Mouse (Mus musculus): ENCODE measurements around the gene Itga5. TPM values are rescaled to one million over a fixed set of nuclear protein-coding genes. Genes with fewer than 3 reads are reported as not detected.

Gene Itga5
- polyA plus RNA-seq, 1 experiment from 2014 or later, result 19.6 TPM

GRCm38 (mm10) chr15:103378665-103379356, 12.2 kb upstream of the Itga5 start:
- no peak overlapping the region for H3K4me3 ChIP-seq (ENCODE audit: low read depth, low read length)
- H3K4me1 ChIP-seq (ENCODE audit: control insufficient read depth, low read depth, low read length), result no peaks in the 10 kb centered on the region
- no peaks in the 10 kb centered on the region for H3K36me3 ChIP-seq (ENCODE audit: control insufficient read depth, insufficient read depth)
- no peak overlapping the region for H3K4me2 ChIP-seq (ENCODE audit: low read depth, low read length)
- no peaks in the 10 kb centered on the region for H3K9me3 ChIP-seq (replicated peaks; ENCODE audit: control insufficient read depth, low read length)
- H3K9ac ChIP-seq (ENCODE audit: low read depth, low read length), result no peak overlapping the region
- WGBS (ENCODE audit: insufficient replicate concordance), result 35% methylated on average over 3 of the region's 3 CpGs
- H3K27me3 ChIP-seq (ENCODE audit: control insufficient read depth, insufficient read depth, low read depth, low read length), result no peaks in the 10 kb centered on the region
- ATAC-seq (ENCODE audit: low read depth), result no peak
- no peak overlapping the region for H3K27ac ChIP-seq (ENCODE audit: low read length)

GRCm38 (mm10) chr15:103377752-103378664, 11.4 kb upstream of the Itga5 start:
- ATAC-seq (ENCODE audit: low read depth), result no peak
- no peaks in the 10 kb centered on the region for H3K36me3 ChIP-seq (ENCODE audit: control insufficient read depth, insufficient read depth)
- H3K9ac ChIP-seq (ENCODE audit: low read depth, low read length), result no peak overlapping the region
- no peaks in the 10 kb centered on the region for H3K27me3 ChIP-seq (ENCODE audit: control insufficient read depth, insufficient read depth, low read depth, low read length)
- no peak overlapping the region for H3K4me3 ChIP-seq (ENCODE audit: low read depth, low read length)
- no peak overlapping the region for H3K4me2 ChIP-seq (ENCODE audit: low read depth, low read length)
- 41% methylated on average over 3 of the region's 3 CpGs for WGBS (ENCODE audit: insufficient replicate concordance)
- H3K27ac ChIP-seq (ENCODE audit: low read length), result no peak overlapping the region
- no peaks in the 10 kb centered on the region for H3K4me1 ChIP-seq (ENCODE audit: control insufficient read depth, low read depth, low read length)
- H3K9me3 ChIP-seq (replicated peaks; ENCODE audit: control insufficient read depth, low read length), result no peaks in the 10 kb centered on the region

GRCm38 (mm10) chr15:103376837-103377269, 10.3 kb upstream of the Itga5 start:
- no peaks in the 10 kb centered on the region for H3K36me3 ChIP-seq (ENCODE audit: control insufficient read depth, insufficient read depth)
- H3K27me3 ChIP-seq (ENCODE audit: control insufficient read depth, insufficient read depth, low read depth, low read length), result no peaks in the 10 kb centered on the region
- no peaks in the 10 kb centered on the region for H3K4me1 ChIP-seq (ENCODE audit: control insufficient read depth, low read depth, low read length)
- H3K9ac ChIP-seq (ENCODE audit: low read depth, low read length), result no peak overlapping the region
- no peak overlapping the region for H3K27ac ChIP-seq (ENCODE audit: low read length)
- no peak overlapping the region for H3K4me3 ChIP-seq (ENCODE audit: low read depth, low read length)
- ATAC-seq (ENCODE audit: low read depth), result no peak
- H3K4me2 ChIP-seq (ENCODE audit: low read depth, low read length), result no peak overlapping the region
- 69% methylated on average over 8 of the region's 8 CpGs for whole genome bisulfite sequencing (ENCODE audit: insufficient replicate concordance)
- H3K9me3 ChIP-seq (replicated peaks; ENCODE audit: control insufficient read depth, low read length), result no peaks in the 10 kb centered on the region

GRCm38 (mm10) chr15:103375112-103375800, 8.7 kb upstream of the Itga5 start:
- no peaks in the 10 kb centered on the region for H3K36me3 ChIP-seq (ENCODE audit: control insufficient read depth, insufficient read depth)
- H3K4me2 ChIP-seq (ENCODE audit: low read depth, low read length), result no peak overlapping the region
- WGBS (ENCODE audit: insufficient replicate concordance), result 56% methylated on average over 4 of the region's 4 CpGs
- H3K27me3 ChIP-seq (ENCODE audit: control insufficient read depth, insufficient read depth, low read depth, low read length), result no peaks in the 10 kb centered on the region
- H3K9ac ChIP-seq (ENCODE audit: low read depth, low read length), result no peak overlapping the region
- no peak for ATAC-seq (ENCODE audit: low read depth)
- no peaks in the 10 kb centered on the region for H3K9me3 ChIP-seq (replicated peaks; ENCODE audit: control insufficient read depth, low read length)
- H3K4me1 ChIP-seq (ENCODE audit: control insufficient read depth, low read depth, low read length), result no peaks in the 10 kb centered on the region
- H3K4me3 ChIP-seq (ENCODE audit: low read depth, low read length), result no peak overlapping the region
- no peak overlapping the region for H3K27ac ChIP-seq (ENCODE audit: low read length)

- Histone ChIP-seq H3K4me3 (ENCODE audit: low read depth, low read length) (no peak overlapping the region), H3K27me3 (ENCODE audit: control insufficient read depth, insufficient read depth, low read depth, low read length) (no peaks in the 10 kb centered on the region), H3K4me2 (ENCODE audit: low read depth, low read length) (no peak overlapping the region), H3K36me3 (ENCODE audit: control insufficient read depth, insufficient read depth) (no peaks in the 10 kb centered on the region), H3K27ac (ENCODE audit: low read length) (no peak overlapping the region), H3K9me3 (replicated peaks; ENCODE audit: control insufficient read depth, low read length) (no peaks in the 10 kb centered on the region), H3K9ac (ENCODE audit: low read depth, low read length) (no peak overlapping the region), H3K4me1 (ENCODE audit: control insufficient read depth, low read depth, low read length) (no peaks in the 10 kb centered on the region)
- no peak for ATAC-seq (ENCODE audit: low read depth)
Observed at GRCm38 (mm10) chr15:103372461-103372860, 5.9 kb upstream of the Itga5 start.

GRCm38 (mm10) chr15:103371741-103372140, 5.2 kb upstream of the Itga5 start:
- WGBS (ENCODE audit: insufficient replicate concordance), result 68% methylated on average over 1 of the region's 1 CpGs
- H3K36me3 ChIP-seq (ENCODE audit: control insufficient read depth, insufficient read depth), result no peaks in the 10 kb centered on the region
- peaks cover 6% of the 10 kb centered on the region for H3K4me1 ChIP-seq (ENCODE audit: control insufficient read depth, low read depth, low read length)
- H3K27me3 ChIP-seq (ENCODE audit: control insufficient read depth, insufficient read depth, low read depth, low read length), result peaks cover 2% of the 10 kb centered on the region; the same call in 1 of the 2 replicates
- H3K9me3 ChIP-seq (replicated peaks; ENCODE audit: control insufficient read depth, low read length), result no peaks in the 10 kb centered on the region
- no peak overlapping the region for H3K4me3 ChIP-seq (ENCODE audit: low read depth, low read length)
- no peak overlapping the region for H3K27ac ChIP-seq (ENCODE audit: low read length)
- H3K9ac ChIP-seq (ENCODE audit: low read depth, low read length), result no peak overlapping the region
- no peak for ATAC-seq (ENCODE audit: low read depth)
- no peak overlapping the region for H3K4me2 ChIP-seq (ENCODE audit: low read depth, low read length)

DNA sequence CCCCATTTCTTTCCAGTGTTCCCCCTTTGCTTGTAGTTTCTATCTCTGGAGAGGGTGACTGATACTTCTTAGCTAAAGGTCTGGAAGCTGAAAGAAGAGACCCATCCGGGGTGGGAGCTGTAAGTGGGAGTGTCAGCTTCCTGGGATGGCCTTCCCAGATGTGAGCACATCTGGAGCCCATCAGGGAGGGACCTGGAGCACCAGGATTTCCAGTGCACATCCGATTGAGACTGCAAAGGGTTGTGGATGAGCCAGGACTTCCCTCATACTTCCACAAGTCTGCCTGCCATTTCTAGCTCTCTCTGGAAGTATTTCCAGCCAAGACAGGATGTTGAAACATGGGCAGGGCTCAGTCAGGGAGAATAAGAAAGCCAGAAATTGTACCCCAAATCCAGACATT, 4.6 kb upstream of the Itga5 start:
- WGBS (ENCODE audit: insufficient replicate concordance), result 19% methylated on average over 2 of the region's 2 CpGs
- peaks cover 11% of the 10 kb centered on the region for H3K4me1 ChIP-seq (ENCODE audit: control insufficient read depth, low read depth, low read length)
- no peaks in the 10 kb centered on the region for H3K36me3 ChIP-seq (ENCODE audit: control insufficient read depth, insufficient read depth)
- H3K27me3 ChIP-seq (ENCODE audit: control insufficient read depth, insufficient read depth, low read depth, low read length), result peaks cover 3% of the 10 kb centered on the region
- H3K9me3 ChIP-seq (replicated peaks; ENCODE audit: control insufficient read depth, low read length), result no peaks in the 10 kb centered on the region
- no peak overlapping the region for H3K27ac ChIP-seq (ENCODE audit: low read length)
- no peak overlapping the region for H3K4me2 ChIP-seq (ENCODE audit: low read depth, low read length)
- H3K4me3 ChIP-seq (ENCODE audit: low read depth, low read length), result no peak overlapping the region
- ATAC-seq (ENCODE audit: low read depth), result no peak
- H3K9ac ChIP-seq (ENCODE audit: low read depth, low read length), result no peak overlapping the region

DNA sequence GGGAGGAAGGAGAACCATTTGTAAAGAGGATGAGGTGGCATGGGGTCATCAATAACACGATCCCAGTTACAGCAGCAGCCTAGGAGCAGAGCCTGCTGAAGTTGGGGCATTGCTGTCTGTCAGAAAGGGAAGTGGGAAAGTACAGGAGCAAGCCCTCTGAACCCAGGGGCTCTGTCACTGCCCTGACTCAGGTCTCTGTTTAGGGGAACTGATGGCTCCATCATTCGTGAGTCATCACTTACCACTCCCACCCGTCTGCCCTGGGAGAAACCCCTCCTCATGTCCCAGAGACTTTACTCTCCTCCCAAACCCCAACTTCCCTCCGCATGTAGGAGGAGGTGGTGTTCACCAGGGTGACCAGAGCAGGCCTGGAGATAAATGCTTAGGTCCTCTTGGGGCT, 3.9 kb upstream of the Itga5 start:
- Histone ChIP-seq H3K36me3 (ENCODE audit: control insufficient read depth, insufficient read depth) (no peaks in the 10 kb centered on the region), H3K9ac (ENCODE audit: low read depth, low read length) (no peak overlapping the region), H3K9me3 (replicated peaks; ENCODE audit: control insufficient read depth, low read length) (no peaks in the 10 kb centered on the region), H3K4me3 (ENCODE audit: low read depth, low read length) (no peak overlapping the region), H3K27me3 (ENCODE audit: control insufficient read depth, insufficient read depth, low read depth, low read length) (peaks cover 6% of the 10 kb centered on the region), H3K4me2 (ENCODE audit: low read depth, low read length) (no peak overlapping the region), H3K4me1 (ENCODE audit: control insufficient read depth, low read depth, low read length) (peaks cover 13% of the 10 kb centered on the region), H3K27ac (ENCODE audit: low read length) (no peak overlapping the region)
- 7% methylated on average over 4 of the region's 4 CpGs for WGBS (ENCODE audit: insufficient replicate concordance)
- 0 out of 2 replicates have a peak, but pooled peaks have one; percentile 2 for ATAC-seq (ENCODE audit: low read depth)

All from liver, embryonic 16.5 days (tissue).